Mouse (Mus musculus): ENCODE measurements at regions not wholly inside any gene's neighbourhood (a gene's known extent, or its start where the extent isn't known, plus 50 kb on each side); places are given as distances from the start of the nearest gene placed in this dataset.

DNA sequence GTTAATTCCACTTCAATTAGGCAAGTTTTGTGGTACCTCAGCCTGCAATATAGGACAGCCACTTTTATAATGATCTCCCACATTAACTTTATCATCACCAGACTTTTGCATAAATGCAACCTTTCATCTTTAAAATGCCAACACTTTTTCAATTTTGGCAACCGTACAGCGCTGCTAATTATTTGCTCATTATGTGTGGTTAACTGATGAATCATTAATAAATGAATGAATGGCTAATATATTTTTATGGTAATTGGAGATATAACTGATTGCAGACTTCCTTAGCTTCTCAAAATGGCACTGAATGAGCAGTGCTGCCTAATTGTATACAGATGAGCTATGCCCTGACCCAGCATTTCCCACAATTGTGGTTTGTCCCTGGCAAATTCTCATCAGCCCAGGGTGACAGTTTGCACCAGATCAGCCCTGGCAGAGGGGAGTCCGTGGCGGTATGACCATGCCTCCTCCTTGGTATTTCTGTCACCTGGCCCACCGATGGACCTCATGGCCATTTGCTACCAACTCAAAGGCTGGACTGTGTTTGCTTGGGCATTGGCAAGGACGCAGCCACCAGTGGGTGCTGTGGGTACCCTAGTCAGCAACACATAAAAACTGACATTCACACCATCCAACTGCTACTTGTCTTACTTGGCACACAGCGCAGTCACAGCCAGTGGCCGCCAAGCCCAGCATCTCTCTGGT, 173.7 kb upstream of the Lmo4 start:
- no peak for DNase-seq (ENCODE audit: low read depth)

DNA sequence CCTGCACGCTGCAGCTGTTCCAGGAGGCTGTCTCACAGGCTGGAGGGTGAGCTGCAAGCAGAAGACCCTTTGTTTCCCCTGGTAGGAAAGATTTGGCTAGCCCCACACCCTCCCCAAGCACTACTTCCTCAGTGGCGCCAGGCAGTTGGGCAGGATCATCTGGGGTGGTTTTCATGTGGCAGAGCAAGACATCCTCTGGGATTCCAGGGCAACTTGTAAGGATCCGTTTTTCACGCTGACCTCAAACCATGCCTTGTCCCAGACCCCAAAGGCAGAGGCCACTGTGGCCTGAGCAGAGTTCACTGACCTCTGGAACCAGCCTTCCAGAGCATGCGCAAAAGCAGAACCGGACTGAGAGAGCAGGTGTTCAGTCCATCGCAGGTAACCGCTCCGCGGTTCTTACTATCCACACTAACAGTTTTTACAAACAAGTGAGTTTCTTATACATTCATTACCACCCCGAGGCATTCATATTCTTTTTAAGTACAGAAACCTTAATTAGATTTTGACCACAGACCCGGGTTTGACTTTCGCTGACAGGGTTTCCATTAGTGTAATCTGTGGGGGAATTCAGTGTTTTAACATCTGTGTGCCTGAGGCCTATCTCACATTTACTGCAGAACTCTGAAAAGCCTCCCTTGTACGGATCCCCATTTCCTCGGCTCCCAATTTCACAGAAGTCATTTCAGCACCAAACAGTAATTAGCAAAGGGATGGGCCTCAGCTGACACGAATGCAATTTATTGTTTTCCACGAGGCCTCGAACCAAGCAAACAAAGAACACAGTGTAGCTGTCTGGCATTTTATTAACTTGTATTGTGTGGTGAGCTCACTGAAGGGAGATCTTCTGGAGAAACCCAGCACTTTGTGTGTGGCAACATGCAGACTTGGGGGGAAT, 172.9 kb upstream of the Lmo4 start:
- DNase-seq (ENCODE audit: low read depth), result no peak

DNA sequence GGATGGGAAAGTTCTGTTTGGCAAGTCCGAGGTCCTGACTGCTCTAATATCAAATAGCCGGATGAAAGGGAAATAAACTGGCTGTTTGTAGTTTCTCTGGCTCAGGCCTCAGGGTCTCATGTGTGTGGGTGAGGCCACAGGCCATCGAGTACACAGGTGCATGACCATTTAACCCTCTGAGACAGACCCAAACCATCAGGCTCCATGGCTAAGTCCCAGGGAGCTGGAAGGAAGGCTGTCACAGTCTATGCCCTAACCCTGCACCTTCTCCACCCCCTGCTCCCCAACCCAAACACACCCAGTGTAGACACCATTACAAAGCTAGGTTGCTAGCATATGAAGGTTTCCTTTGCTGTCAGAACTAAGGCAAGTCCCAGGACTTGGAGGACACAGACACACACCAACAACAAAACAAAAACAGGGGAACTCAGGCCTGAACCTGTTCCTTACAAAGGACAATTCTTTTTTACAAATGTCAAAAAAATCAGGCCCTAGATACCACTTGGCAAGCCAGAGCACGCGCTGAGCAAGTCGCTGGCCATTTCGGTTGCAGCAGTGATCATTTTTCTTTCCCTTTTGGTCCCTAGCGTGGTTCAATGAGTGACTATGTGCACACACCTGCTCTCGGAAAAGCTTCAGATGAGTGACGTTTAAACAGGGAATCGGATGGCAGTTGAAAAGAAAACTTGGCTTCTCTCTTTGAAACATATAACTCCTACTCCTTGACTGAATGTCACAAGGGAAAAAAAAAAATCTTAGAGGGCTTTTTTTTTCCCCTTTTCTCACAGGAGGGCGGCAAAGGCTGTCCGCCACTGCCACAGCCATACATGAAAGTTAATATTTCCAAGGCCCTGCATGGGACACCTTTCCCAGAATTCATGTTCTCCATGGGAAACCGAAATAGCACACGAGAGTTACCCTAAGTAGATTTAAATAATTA, 171.7 kb upstream of the Lmo4 start:
- no peak for DNase-seq (ENCODE audit: low read depth)

- DNase-seq (ENCODE audit: low read depth), result no peak
These were observed 170.8 kb upstream of the Lmo4 start for GRCm38 (mm10) chr3:144375725-144376412.

GRCm38 (mm10) chr3:144368300-144368699, 163.3 kb upstream of the Lmo4 start:
- DNase-seq (ENCODE audit: low read depth), result no peak

GRCm38 (mm10) chr3:144367766-144368116, 162.7 kb upstream of the Lmo4 start:
- no peak for DNase-seq (ENCODE audit: low read depth)

GRCm38 (mm10) chr3:144366976-144367765, 162.2 kb upstream of the Lmo4 start:
- no peak for DNase-seq (ENCODE audit: low read depth)

DNA sequence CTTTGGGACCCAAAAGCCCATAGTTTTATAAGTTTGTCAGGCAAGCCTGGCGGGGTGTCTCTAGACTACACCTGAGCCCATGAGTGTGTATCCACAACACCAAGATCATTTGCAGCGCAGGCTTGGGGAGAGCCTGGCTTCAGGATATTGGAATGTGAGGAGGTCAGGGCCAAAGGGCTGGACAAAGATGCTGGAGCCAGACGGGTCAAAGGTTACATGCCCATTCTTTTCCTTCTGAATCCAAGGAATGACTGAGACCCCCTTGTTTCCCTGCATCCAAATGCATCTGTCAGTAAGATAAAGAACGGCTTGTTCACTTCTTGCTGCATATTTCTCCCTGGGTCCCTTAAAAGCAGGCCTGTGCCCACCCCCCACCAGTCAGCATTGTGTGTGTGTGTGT, 160.9 kb upstream of the Lmo4 start:
- DNase-seq (ENCODE audit: low read depth), result no peak

GRCm38 (mm10) chr3:144362472-144362871, 157.5 kb upstream of the Lmo4 start:
- no peak for DNase-seq (ENCODE audit: low read depth)

GRCm38 (mm10) chr3:144361203-144361978, 156.4 kb upstream of the Lmo4 start:
- no peak for DNase-seq (ENCODE audit: low read depth)

GRCm38 (mm10) chr3:144356948-144357295, 151.9 kb upstream of the Lmo4 start:
- DNase-seq (ENCODE audit: low read depth), result no peak

- no peak for DNase-seq (ENCODE audit: low read depth)
These were observed 151.3 kb upstream of the Lmo4 start for GRCm38 (mm10) chr3:144356103-144356947.

GRCm38 (mm10) chr3:144352559-144352958, 147.5 kb upstream of the Lmo4 start:
- no peak for DNase-seq (ENCODE audit: low read depth)

DNA sequence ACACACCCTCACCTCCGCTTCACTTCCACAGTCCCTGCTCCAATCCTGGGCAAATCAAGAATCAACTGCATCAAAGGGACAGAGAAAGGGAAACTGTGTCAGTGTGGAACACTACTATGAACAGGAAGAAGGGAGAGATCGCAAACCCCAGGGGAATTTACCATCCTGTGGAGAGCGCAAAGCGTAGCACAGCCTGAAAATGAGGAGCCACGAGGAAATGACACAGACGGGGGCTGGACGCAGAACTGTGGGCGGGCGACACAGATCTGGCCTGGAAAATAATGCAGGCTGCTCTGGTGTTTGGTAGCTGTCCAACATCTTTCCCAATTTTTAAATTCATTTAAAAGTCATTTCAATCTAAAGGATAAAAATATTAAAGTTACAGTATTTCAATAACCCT, 143.4 kb upstream of the Lmo4 start:
- DNase-seq (ENCODE audit: low read depth), result no peak

DNA sequence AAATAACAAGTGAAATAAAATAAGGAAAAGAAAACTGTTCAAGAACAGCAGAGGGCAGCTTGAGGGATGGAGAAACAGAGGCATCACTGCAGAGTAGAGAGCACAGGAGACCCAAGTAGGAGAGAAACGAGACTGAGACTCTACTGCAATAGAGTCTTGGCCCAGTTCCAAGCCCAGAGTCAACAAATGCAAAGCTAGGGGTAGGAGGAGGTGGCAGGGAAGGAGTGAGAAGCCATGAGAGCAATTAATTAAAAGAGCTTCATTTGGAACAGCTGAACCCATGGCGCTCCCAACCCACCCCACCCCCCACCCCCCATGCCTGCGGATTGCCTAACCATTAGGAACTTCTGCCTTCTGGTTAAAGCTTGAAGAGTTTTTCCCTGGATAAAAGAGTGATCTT, 130.2 kb upstream of the Lmo4 start:
- no peak for DNase-seq (ENCODE audit: low read depth)

DNA sequence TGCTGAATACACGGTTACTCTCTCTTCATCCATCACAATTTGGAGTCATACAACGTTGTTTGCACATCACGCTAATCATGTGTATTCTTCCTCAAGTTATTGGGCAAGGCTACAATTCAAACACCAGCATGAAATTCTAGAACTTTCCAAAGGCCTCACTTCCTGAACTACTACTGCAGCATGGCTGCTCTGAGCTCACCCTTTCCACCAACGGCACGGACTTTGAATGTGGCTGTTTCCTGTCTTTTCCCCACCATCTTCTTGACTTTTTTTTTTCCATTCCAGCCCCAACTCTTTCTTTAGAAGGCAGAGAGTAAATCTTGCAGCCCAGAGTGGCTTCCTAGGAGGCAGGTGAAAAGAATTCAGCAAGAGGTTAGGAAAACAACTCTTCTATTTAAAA, 129.2 kb upstream of the Lmo4 start:
- no peak for DNase-seq (ENCODE audit: low read depth)

- DNase-seq (ENCODE audit: low read depth), result no peak
These were observed 127.3 kb upstream of the Lmo4 start for GRCm38 (mm10) chr3:144332353-144332752.

DNA sequence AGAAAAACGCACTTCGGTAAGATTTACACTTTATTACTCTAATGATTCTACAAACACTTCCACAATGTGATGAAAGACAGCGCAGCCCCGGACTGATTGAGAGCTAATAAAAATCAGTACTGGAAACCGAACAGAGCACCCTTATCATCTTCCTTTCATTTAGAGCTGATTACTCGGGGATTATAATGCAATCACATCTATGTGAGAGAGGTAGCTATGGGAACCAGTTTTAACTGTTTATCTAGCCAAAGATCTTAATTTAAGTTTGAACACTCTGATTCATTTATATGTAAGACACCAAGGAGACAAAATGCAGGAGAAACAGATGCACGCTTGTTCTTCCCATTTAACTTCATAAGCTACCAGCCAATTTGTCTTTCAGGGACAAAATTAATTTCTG, 124.1 kb upstream of the Lmo4 start:
- no peak for DNase-seq (ENCODE audit: low read depth)

DNA sequence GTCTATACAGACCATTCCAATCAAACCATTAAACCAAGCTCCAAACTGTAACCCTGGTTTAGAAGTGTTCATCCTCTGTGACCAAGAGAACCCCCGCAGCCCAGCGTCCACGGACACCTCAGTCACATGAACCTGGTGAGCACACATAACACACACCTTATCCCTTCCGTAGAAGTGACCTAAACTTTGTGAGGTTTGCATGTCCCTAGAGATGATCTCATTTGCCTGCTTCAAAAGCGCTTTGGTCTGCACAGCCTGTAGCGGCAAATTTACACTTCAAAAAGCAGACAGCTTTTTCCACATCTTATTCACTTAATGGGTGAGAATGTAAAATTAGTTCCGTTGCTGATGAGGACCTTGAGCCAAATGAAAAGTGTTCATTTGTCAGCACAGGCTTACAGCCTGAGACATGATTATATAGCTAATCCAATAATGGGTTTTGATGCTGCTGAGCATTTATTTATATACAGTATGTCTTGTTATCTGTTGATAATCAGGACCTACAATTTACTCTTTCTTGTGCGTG, 122.3 kb upstream of the Lmo4 start:
- no peak for DNase-seq (ENCODE audit: low read depth)
